Mouse (Mus musculus): ENCODE measurements around the gene Endou. TPM values are rescaled to one million over a fixed set of nuclear protein-coding genes. Genes with fewer than 3 reads are reported as not detected.
A peak's percentile ranks its signal among the peaks of the same experiment; 100 is the strongest.

The Endou gene
- total RNA-seq, 2 experiments from 2014 or later, result 0.13 to 0.22 TPM

DNA sequence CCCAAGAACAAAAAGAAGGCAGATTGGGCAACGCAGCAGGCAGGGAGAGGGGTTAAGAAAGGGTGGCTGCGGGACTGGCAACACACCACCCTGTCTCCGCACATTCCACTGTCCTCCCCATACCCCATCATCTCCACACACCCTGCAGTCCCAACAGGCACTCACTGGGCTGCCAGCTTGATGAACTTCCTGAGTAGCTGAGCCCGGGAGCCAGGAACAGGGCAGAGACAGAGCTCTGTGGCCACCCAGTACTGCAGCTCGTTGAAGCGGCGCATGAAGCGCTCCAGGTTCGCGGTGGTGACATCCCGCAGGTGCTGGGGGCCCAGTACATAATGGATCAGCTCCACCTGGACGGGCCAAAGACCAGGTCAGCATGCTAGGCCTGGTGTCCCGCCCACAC, 18.7 kb upstream of the Endou start:
- intact Hi-C loops (cut with DNase I), result loop anchor here (1.0 kb wide), 1 partner anchor 20 kb away; no protein-coding TSS in a partner anchor
- no peak for TF ChIP-seq CTCF (IDR thresholded peaks at IDR 0.05)
- Histone ChIP-seq H3K27ac (peak overlapping the region; percentile 53; the same call in 1 of the 2 replicates), H3K4me3 (no peak overlapping the region)
- no peak for DNase-seq

DNA sequence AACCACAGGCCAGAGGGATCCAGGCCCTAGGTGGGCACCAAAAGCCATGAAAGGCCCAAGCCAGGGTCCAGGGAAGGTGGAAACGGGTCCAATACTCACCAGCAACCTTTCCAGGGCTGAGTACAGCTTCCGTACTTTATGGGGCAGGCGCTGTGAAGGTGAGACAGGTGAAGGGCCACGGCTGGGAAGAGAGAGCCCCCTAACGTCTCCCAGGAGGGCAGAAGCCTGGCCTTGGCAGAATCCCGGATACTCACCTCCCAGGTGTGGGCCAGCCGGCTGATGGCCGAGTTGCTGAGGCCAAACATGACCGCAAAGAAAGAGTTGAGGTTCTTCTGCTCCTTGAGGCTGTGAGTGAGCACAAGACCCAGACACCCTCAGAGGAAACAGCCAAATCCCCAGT, 18.3 kb upstream of the Endou start:
- no peak overlapping the region for H3K27ac ChIP-seq
- no peak overlapping the region for H3K4me3 ChIP-seq
- no peak for TF ChIP-seq CTCF (IDR thresholded peaks at IDR 0.05)
- DNase-seq, result no peak
- intact Hi-C loops (cut with DNase I), result no loop called here

GRCm38 (mm10) chr15:97748964-97749363, 17.8 kb upstream of the Endou start:
- DNase-seq, result no peak
- intact Hi-C loops (cut with DNase I), result no loop called here
- no peak overlapping the region for H3K4me3 ChIP-seq
- no peak for TF ChIP-seq CTCF (IDR thresholded peaks at IDR 0.05)
- H3K27ac ChIP-seq, result no peak overlapping the region

- no peak overlapping the region for H3K4me3 ChIP-seq
- no peak overlapping the region for H3K27ac ChIP-seq
- no peak for DNase-seq
- no peak for TF ChIP-seq CTCF (IDR thresholded peaks at IDR 0.05)
- intact Hi-C loops (cut with DNase I), result no loop called here
Observed at GRCm38 (mm10) chr15:97748309-97748708, 17.2 kb upstream of the Endou start.

- no peak for TF ChIP-seq CTCF (IDR thresholded peaks at IDR 0.05)
- Histone ChIP-seq H3K4me3 (no peak overlapping the region), H3K27ac (no peak overlapping the region)
- intact Hi-C loops (cut with DNase I), result no loop called here
- DNase-seq, result no peak
Observed at GRCm38 (mm10) chr15:97747486-97747885, 16.3 kb upstream of the Endou start.

- intact Hi-C loops (cut with DNase I), result no loop called here
- H3K4me3 ChIP-seq, result no peak overlapping the region
- TF ChIP-seq CTCF (IDR thresholded peaks at IDR 0.05), result no peak
- no peak overlapping the region for H3K27ac ChIP-seq
- DNase-seq, result no peak
Observed at GRCm38 (mm10) chr15:97746748-97747147, 15.6 kb upstream of the Endou start.

DNA sequence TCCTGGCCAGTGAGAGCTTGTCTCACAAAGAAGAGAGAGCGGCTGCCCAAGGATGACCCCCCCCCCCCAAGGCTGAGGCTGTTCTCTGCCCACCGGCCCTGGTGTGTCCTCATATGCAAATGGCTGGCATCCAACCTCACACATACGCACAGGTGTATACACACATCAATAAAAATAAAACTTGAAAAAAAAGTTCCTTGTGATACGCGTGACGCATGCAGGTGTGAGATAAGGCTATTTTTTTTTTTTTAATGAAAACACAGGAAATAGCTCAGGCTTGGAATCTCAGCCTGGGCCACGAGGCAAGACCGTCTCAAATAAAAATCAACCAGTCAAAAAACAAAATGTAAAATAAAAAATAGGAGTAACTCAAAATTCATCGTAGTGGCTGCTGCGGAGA, 15.1 kb upstream of the Endou start:
- no peak overlapping the region for H3K27ac ChIP-seq
- TF ChIP-seq CTCF (IDR thresholded peaks at IDR 0.05), result no peak
- intact Hi-C loops (cut with DNase I), result no loop called here
- DNase-seq, result no peak
- no peak overlapping the region for H3K4me3 ChIP-seq

DNA sequence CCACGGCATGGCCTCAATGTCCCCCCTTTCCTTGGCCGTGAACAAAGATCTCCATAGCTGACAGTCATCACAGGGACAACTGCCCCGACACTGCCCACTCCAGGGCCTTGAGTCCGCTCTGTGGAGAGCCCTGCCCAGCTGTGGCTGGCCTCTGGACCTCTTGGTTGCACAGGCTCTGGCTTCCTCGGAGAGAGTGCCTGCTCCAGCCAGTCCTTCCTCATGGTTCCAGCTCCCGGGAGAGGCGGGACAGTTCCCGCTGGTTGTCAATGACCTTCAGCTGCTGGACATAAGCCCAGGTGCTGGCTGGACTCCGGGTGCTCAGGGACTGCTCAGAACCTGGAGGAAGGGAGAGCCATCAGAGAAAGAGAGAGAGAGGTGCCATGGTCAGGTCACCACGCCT, 14.2 kb upstream of the Endou start:
- intact Hi-C loops (cut with DNase I), result no loop called here
- peak overlapping the region; percentile 87 for H3K27ac ChIP-seq

DNA sequence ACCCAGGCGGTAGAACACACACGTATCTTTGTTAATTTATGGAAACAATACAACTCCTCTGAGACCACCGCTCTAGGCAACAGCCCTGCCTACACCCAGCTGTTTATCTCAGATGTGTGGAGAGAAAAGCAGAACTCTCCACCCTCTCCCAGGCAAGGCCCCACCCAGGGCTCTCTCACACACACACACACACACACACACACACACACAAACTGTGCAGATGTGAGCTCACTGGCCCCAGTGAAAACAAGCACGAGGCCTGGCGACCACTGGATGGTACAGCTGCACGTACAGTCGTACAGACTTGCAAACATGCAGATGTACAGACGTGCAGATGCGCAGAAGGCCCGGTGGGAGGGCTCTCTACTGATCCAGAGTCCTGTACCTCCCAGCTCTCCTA, 13.8 kb upstream of the Endou start:
- DNase-seq, result peak; percentile 57

More for the DNA sequence above, 14.2 kb upstream of the Endou start:
- TF ChIP-seq CTCF (IDR thresholded peaks at IDR 0.05), result no peak
- peak; percentile 89 for DNase-seq
- H3K4me3 ChIP-seq, result peak overlapping the region; percentile 48

DNA sequence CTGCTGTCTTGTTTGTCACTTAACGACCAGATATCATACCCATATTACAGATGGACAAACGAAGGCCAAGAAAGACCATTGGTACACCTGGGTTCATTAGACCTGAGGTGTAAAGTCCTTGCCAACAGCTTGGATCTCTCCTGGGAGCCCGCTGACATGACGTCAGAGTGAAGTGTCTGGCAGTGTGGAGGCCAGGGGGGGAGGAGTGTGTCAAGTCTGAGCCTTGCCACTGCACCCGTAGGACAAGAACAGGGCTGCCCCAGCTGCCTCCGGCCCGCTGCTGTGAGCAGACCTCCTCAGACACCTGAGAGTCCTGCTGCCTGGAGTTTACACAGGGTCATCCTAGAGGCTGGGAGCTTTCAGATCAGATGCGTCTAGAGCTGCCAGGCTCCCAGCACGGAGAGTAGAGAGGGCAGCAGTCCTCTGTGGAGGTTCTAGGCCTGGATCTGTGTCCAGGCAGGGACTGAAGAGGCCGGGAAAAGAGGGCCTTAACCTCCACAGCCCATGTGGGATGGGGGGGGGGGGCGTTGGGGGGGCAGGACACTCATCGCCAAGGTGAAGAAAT, 12.9 kb upstream of the Endou start:
- intact Hi-C loops (cut with DNase I), result no loop called here
- H3K27ac ChIP-seq, result peak overlapping the region; percentile 63
- no peak overlapping the region for H3K4me3 ChIP-seq
- no peak for DNase-seq
- no peak for TF ChIP-seq CTCF (IDR thresholded peaks at IDR 0.05)

More for the DNA sequence above, 13.8 kb upstream of the Endou start:
- TF ChIP-seq CTCF (IDR thresholded peaks at IDR 0.05), result no peak
- H3K4me3 ChIP-seq, result peak overlapping the region; percentile 48
- intact Hi-C loops (cut with DNase I), result no loop called here
- peak overlapping the region; percentile 87 for H3K27ac ChIP-seq

DNA sequence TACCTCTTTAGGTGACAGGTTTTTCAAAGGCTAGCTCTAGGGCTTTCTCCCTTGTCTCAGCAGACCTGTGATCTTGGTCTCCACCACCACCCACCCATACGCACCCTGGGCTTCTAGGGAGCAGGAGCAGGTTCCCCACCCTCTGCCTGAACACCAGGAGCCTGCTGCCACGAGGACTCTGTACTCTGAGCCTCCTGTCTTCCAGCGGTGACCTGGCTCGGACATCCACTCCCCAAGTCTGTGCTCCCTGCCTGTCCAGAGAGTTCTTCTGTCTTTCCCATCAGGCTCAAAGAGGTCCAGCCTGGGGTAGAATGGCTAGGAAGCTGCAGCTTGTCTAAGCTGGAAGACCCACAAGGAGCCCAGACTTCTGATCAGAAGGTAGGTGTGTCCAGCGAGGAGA, 12.1 kb upstream of the Endou start:
- intact Hi-C loops (cut with DNase I), result no loop called here

DNA sequence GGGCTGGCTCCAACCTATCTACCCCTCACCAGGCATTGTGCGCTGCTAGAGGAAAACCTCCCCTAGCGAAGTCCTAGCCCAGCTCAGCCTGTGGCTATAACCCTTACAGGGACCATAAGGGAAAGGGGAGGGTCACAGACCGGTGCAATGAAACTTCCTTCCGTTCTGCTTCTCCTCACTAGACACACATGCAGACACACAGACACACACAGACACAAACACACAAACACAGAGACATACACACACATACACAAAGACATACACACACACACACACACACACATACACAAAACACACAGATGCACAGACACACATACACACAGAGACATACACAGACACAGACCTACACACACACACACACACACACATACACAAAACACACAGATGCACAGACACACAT, 11.5 kb upstream of the Endou start:
- no peak for DNase-seq
- Histone ChIP-seq H3K27ac (peak overlapping the region; percentile 84), H3K4me3 (no peak overlapping the region)
- TF ChIP-seq CTCF (IDR thresholded peaks at IDR 0.05), result no peak
- intact Hi-C loops (cut with DNase I), result no loop called here

More for the DNA sequence above, 12.1 kb upstream of the Endou start:
- Histone ChIP-seq H3K27ac (peak overlapping the region; percentile 63), H3K4me3 (no peak overlapping the region)
- no peak for TF ChIP-seq CTCF (IDR thresholded peaks at IDR 0.05)
- DNase-seq, result no peak

GRCm38 (mm10) chr15:97742074-97742473, 10.9 kb upstream of the Endou start:
- intact Hi-C loops (cut with DNase I), result no loop called here
- DNase-seq, result peak; percentile 67
- TF ChIP-seq CTCF (IDR thresholded peaks at IDR 0.05), result no peak
- Histone ChIP-seq H3K4me3 (no peak overlapping the region), H3K27ac (peak overlapping the region; percentile 84)

DNA sequence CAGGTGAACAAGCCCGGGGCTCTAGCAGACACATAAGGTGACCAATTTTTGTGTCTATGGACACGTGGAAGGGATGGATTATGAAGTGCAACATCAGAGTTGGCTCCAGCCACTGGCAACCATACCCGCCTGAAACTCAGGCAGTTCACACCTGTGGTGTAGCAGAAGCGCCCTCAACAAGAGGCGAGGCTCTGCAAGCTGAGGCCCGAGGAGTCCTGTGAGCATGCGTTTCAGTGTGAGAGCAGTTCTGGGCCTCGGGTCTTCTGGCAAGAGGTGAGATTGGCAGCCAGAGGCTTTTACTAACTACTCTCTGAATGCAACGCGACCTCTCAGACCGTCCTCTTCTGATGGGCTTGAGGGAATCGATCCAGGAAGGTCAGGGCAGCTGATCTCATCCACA, 10.5 kb upstream of the Endou start:
- peak overlapping the region; percentile 84 for H3K27ac ChIP-seq
- no peak overlapping the region for H3K4me3 ChIP-seq
- no peak for TF ChIP-seq CTCF (IDR thresholded peaks at IDR 0.05)
- intact Hi-C loops (cut with DNase I), result no loop called here
- DNase-seq, result no peak

Measured in gastrocnemius, adult 2 months (tissue).